Mouse (Mus musculus): ENCODE measurements around the gene Cntnap5a. TPM values are rescaled to one million over a fixed set of nuclear protein-coding genes. Genes with fewer than 3 reads are reported as not detected.

Gene Cntnap5a
- total and polyA plus RNA-seq, 3 experiments = 0.02 TPM; not detected in 1

DNA sequence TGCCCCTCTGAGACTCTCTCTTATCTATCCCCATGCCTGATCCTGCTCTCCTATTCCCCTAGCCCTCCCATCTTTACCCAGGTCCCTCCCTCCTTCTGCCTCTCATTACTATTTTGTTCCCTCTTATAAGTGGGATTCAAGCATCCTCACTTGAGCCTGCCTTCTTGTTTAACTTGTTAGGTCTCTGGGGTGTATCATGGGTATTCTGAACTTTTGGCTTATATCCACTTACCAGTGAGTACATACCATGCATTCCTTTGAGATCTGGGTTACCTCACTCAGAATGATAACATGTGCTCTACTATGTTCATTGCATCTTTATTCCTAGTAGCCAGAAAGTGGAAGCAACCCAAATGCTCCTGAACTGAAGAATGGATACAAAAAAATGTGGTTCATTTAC is 639.9 kb downstream of the Cntnap5a start:
- no peaks in the 10 kb centered on the region for H3K27me3 ChIP-seq (ENCODE audit: control insufficient read depth, insufficient read depth, low read length)
- H3K79me2 ChIP-seq (replicated peaks; ENCODE audit: control insufficient read depth, insufficient read depth, low read length) = no peaks in the 10 kb centered on the region
- H3K9ac ChIP-seq (ENCODE audit: low read depth, low read length) = no peak overlapping the region
- intact Hi-C loops (cut with DNase I) = no loop called here
- H3K27ac ChIP-seq = no peak overlapping the region
- no peak for DNase-seq
- H3K4me3 ChIP-seq = no peak overlapping the region
- no peaks in the 10 kb centered on the region for H3K4me1 ChIP-seq (ENCODE audit: control insufficient read depth, insufficient read depth, low read length)
- TF ChIP-seq CTCF (IDR thresholded peaks at IDR 0.05) = no peak
- TF ChIP-seq POLR2A (IDR thresholded peaks at IDR 0.05; ENCODE audit: insufficient read depth, low read depth, low read length) = no peak
- no peak for TF ChIP-seq EP300 (IDR thresholded peaks at IDR 0.05; ENCODE audit: insufficient read depth, low read depth, low read length)
- no peaks in the 10 kb centered on the region for H3K36me3 ChIP-seq (ENCODE audit: control insufficient read depth, insufficient read depth, low read length)

DNA sequence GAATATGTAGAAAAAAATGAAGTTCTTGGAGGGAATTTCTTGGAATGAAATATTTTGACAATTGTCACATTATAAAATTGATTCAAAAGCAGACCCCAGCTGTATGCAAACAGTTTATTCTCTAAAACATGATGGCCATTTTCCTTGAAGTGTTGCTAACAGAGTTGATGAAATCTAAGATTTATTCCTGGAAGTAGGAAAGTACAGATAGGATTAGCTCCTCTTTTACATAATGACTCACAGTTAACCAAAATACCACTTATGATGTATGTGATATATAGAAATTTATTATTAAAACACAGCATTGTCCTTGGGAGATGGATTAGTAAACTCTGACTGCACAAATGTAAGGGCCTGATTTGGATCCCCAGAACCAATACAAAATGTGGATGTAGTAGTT is 669.1 kb downstream of the Cntnap5a start:
- Histone ChIP-seq H3K36me3 (ENCODE audit: control insufficient read depth, insufficient read depth, low read length) (no peaks in the 10 kb centered on the region), H3K79me2 (replicated peaks; ENCODE audit: control insufficient read depth, insufficient read depth, low read length) (no peaks in the 10 kb centered on the region), H3K4me1 (ENCODE audit: control insufficient read depth, insufficient read depth, low read length) (no peaks in the 10 kb centered on the region), H3K4me3 (no peak overlapping the region), H3K27me3 (ENCODE audit: control insufficient read depth, insufficient read depth, low read length) (no peaks in the 10 kb centered on the region), H3K9ac (ENCODE audit: low read depth, low read length) (no peak overlapping the region), H3K27ac (no peak overlapping the region)
- intact Hi-C loops (cut with DNase I) = no loop called here
- TF ChIP-seq EP300 (IDR thresholded peaks at IDR 0.05; ENCODE audit: insufficient read depth, low read depth, low read length) (no peak), CTCF (IDR thresholded peaks at IDR 0.05) (no peak), POLR2A (IDR thresholded peaks at IDR 0.05; ENCODE audit: insufficient read depth, low read depth, low read length) (no peak)
- no peak for DNase-seq

DNA sequence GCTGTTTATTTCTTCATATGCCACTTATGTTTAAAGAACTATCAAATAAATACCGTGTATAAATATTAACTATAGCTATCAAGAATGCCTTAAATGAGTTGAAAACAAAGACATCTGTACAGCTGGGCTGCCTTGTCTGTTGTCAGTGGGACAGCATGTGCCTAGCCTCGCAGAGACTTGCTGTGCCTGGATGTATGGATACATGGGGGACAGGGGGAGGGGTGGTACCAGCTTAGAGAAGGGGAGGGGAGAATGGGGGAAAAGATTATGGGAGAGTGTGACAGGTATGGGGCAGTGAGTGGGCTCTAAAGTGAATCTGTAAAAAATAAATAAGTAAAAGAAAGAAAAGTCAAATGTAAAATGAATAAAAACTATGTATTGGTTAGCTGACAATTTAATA is 681.0 kb downstream of the Cntnap5a start:
- Histone ChIP-seq H3K27ac (no peak overlapping the region), H3K36me3 (ENCODE audit: control insufficient read depth, insufficient read depth, low read length) (no peaks in the 10 kb centered on the region), H3K9ac (ENCODE audit: low read depth, low read length) (no peak overlapping the region), H3K4me3 (no peak overlapping the region), H3K27me3 (ENCODE audit: control insufficient read depth, insufficient read depth, low read length) (no peaks in the 10 kb centered on the region), H3K79me2 (replicated peaks; ENCODE audit: control insufficient read depth, insufficient read depth, low read length) (no peaks in the 10 kb centered on the region), H3K4me1 (ENCODE audit: control insufficient read depth, insufficient read depth, low read length) (no peaks in the 10 kb centered on the region)
- TF ChIP-seq CTCF (IDR thresholded peaks at IDR 0.05) = no peak
- TF ChIP-seq EP300 (IDR thresholded peaks at IDR 0.05; ENCODE audit: insufficient read depth, low read depth, low read length) = no peak
- no peak for TF ChIP-seq POLR2A (IDR thresholded peaks at IDR 0.05; ENCODE audit: insufficient read depth, low read depth, low read length)
- intact Hi-C loops (cut with DNase I) = no loop called here
- DNase-seq = no peak
- WGBS = 40% methylated on average over 2 of the region's 2 CpGs

DNA sequence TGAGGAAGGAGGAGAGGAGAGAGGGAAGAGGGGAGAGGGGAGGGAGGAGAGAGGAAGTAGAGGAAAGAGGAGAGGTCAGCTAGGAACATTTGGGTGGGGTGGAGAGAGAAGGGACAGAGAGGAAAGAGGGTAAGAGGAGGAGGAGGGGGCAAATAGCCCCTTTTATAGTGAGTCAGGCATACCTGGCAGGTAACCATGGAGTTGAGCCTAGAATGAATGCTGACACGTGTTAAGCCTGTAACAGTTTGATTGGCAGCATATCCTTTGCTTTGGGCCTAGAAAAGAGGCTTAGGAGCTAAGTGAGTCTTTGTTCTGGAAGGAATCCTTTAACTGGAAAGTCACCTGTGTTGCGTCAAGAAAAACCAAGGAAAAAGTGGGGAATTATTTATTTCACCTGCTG is 681.6 kb downstream of the Cntnap5a start:
- H3K79me2 ChIP-seq (replicated peaks; ENCODE audit: control insufficient read depth, insufficient read depth, low read length) = no peaks in the 10 kb centered on the region
- WGBS = 41% methylated on average over 2 of the region's 2 CpGs
- no peaks in the 10 kb centered on the region for H3K36me3 ChIP-seq (ENCODE audit: control insufficient read depth, insufficient read depth, low read length)
- TF ChIP-seq EP300 (IDR thresholded peaks at IDR 0.05; ENCODE audit: insufficient read depth, low read depth, low read length) (no peak), CTCF (IDR thresholded peaks at IDR 0.05) (no peak), POLR2A (IDR thresholded peaks at IDR 0.05; ENCODE audit: insufficient read depth, low read depth, low read length) (no peak)
- no peaks in the 10 kb centered on the region for H3K27me3 ChIP-seq (ENCODE audit: control insufficient read depth, insufficient read depth, low read length)
- H3K9ac ChIP-seq (ENCODE audit: low read depth, low read length) = no peak overlapping the region
- no peak overlapping the region for H3K27ac ChIP-seq
- no peaks in the 10 kb centered on the region for H3K4me1 ChIP-seq (ENCODE audit: control insufficient read depth, insufficient read depth, low read length)
- DNase-seq = no peak
- intact Hi-C loops (cut with DNase I) = no loop called here
- H3K4me3 ChIP-seq = no peak overlapping the region

DNA sequence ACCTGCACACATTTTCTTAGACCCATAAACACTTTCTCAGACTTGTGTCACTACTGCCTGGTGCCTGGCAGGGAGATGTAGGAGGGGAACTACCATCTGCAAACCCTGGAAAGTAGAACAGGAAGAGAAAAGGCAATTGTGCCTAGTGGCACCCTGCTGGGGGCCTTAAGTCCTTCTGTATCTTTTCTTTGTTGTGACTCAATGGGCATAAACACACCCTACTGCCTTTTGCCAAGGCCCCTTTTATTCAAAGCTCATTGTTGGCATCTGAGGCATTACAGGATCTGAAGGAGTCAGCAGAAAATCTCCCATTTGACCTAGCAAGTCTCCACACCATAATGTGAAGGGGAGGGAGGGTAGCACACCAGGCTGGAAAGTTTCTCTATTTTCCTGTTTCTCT is 682.2 kb downstream of the Cntnap5a start:
- H3K4me3 ChIP-seq = no peak overlapping the region
- no peak for DNase-seq
- H3K4me1 ChIP-seq (ENCODE audit: control insufficient read depth, insufficient read depth, low read length) = no peaks in the 10 kb centered on the region
- no peaks in the 10 kb centered on the region for H3K79me2 ChIP-seq (replicated peaks; ENCODE audit: control insufficient read depth, insufficient read depth, low read length)
- intact Hi-C loops (cut with DNase I) = no loop called here
- TF ChIP-seq EP300 (IDR thresholded peaks at IDR 0.05; ENCODE audit: insufficient read depth, low read depth, low read length) (no peak), CTCF (IDR thresholded peaks at IDR 0.05) (no peak), POLR2A (IDR thresholded peaks at IDR 0.05; ENCODE audit: insufficient read depth, low read depth, low read length) (no peak)
- no peak overlapping the region for H3K9ac ChIP-seq (ENCODE audit: low read depth, low read length)
- no peak overlapping the region for H3K27ac ChIP-seq
- H3K36me3 ChIP-seq (ENCODE audit: control insufficient read depth, insufficient read depth, low read length) = no peaks in the 10 kb centered on the region
- no peaks in the 10 kb centered on the region for H3K27me3 ChIP-seq (ENCODE audit: control insufficient read depth, insufficient read depth, low read length)

DNA sequence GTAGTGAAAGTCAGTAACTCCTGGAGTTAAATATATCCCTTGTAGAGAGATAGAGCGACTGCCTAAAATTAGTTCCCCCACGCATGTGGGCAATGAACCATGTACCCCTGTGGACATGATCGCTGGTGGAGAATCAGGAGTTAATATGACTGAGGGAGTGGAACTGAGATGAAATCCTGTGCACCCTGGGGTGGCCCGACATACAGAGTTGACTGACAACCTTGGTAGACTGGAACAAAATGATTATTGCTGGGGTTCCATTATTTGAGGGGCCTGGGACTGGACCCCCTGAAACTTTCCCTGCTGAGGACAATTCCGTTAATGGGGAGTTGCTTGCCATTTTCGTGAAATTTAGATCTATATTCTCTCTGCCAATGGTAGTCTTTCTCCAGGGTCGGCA is 683.0 kb downstream of the Cntnap5a start:
- intact Hi-C loops (cut with DNase I) = no loop called here
- H3K9ac ChIP-seq (ENCODE audit: low read depth, low read length) = no peak overlapping the region
- DNase-seq = no peak
- no peak for TF ChIP-seq CTCF (IDR thresholded peaks at IDR 0.05)
- TF ChIP-seq POLR2A (IDR thresholded peaks at IDR 0.05; ENCODE audit: insufficient read depth, low read depth, low read length) = no peak
- no peak for TF ChIP-seq EP300 (IDR thresholded peaks at IDR 0.05; ENCODE audit: insufficient read depth, low read depth, low read length)
- H3K79me2 ChIP-seq (replicated peaks; ENCODE audit: control insufficient read depth, insufficient read depth, low read length) = no peaks in the 10 kb centered on the region
- H3K4me1 ChIP-seq (ENCODE audit: control insufficient read depth, insufficient read depth, low read length) = no peaks in the 10 kb centered on the region
- no peaks in the 10 kb centered on the region for H3K27me3 ChIP-seq (ENCODE audit: control insufficient read depth, insufficient read depth, low read length)
- no peak overlapping the region for H3K4me3 ChIP-seq
- no peaks in the 10 kb centered on the region for H3K36me3 ChIP-seq (ENCODE audit: control insufficient read depth, insufficient read depth, low read length)
- no peak overlapping the region for H3K27ac ChIP-seq
- WGBS = 67% methylated on average over 7 of the region's 7 CpGs
